Mouse (Mus musculus): Measurements from ENCODE around the gene Pea15a.
A peak's percentile ranks its signal among the peaks of the same experiment; 100 is the strongest.
"Not testable (repeated sequence)": the region's sequence is repeated elsewhere in the genome, so short reads cannot be mapped to it uniquely, and the experiment has no call there.

Pea15a gene

GRCm38 (mm10) chr1:172206141-172206917 is at the start of gene Pea15a:
Pea15a (minus strand) TSS chr1:172206804.
- peak; percentile 32 to 33 for DNase-seq (ENCODE audit: low spot score in 2 of 2)

GRCm38 (mm10) chr1:172247679-172248078 is 41.1 kb upstream of the Pea15a start:
- DNase-seq (ENCODE audit: low spot score in 2 of 2), result no peak

GRCm38 (mm10) chr1:172247216-172247615 is 40.6 kb upstream of the Pea15a start:
- no peak for DNase-seq (ENCODE audit: low spot score in 2 of 2)

GRCm38 (mm10) chr1:172244645-172245044 is 38.0 kb upstream of the Pea15a start:
- DNase-seq (ENCODE audit: low spot score in 2 of 2), result not testable (repeated sequence)

GRCm38 (mm10) chr1:172243547-172244205 is 37.1 kb upstream of the Pea15a start:
- no peak for DNase-seq (ENCODE audit: low spot score in 2 of 2)

- no peak for DNase-seq (ENCODE audit: low spot score in 2 of 2)
These were observed 35.8 kb upstream of the Pea15a start for GRCm38 (mm10) chr1:172242401-172242800.

- no peak for DNase-seq (ENCODE audit: low spot score in 2 of 2)
These were observed 34.5 kb upstream of the Pea15a start for GRCm38 (mm10) chr1:172240945-172241708.

- DNase-seq (ENCODE audit: low spot score in 2 of 2), result no peak
These were observed 22.6 kb upstream of the Pea15a start for GRCm38 (mm10) chr1:172229215-172229614.

GRCm38 (mm10) chr1:172228209-172228608 is 21.6 kb upstream of the Pea15a start:
- no peak for DNase-seq (ENCODE audit: low spot score in 2 of 2)

GRCm38 (mm10) chr1:172221297-172222063 is 14.9 kb upstream of the Pea15a start:
- DNase-seq (ENCODE audit: low spot score in 2 of 2), result no peak

- DNase-seq (ENCODE audit: low spot score in 2 of 2), result no peak
These were observed 13.8 kb upstream of the Pea15a start for GRCm38 (mm10) chr1:172220414-172220813.

- no peak for DNase-seq (ENCODE audit: low spot score in 2 of 2)
These were observed 13.1 kb upstream of the Pea15a start, which contains the start of gene Casq1 for GRCm38 (mm10) chr1:172219451-172220406. Casq1 (minus strand) TSS chr1:172219868.

GRCm38 (mm10) chr1:172218164-172218910 is 11.7 kb upstream of the Pea15a start:
- no peak for DNase-seq (ENCODE audit: low spot score in 2 of 2)

GRCm38 (mm10) chr1:172217148-172217547 is 10.5 kb upstream of the Pea15a start:
- DNase-seq (ENCODE audit: low spot score in 2 of 2), result peak; percentile 81 to 89

GRCm38 (mm10) chr1:172214748-172215147 is 8.1 kb upstream of the Pea15a start:
- no peak for DNase-seq (ENCODE audit: low spot score in 2 of 2)

GRCm38 (mm10) chr1:172213771-172214170 is 7.2 kb upstream of the Pea15a start:
- DNase-seq (ENCODE audit: low spot score in 2 of 2), result no peak

- no peak for DNase-seq (ENCODE audit: low spot score in 2 of 2)
These were observed 6.2 kb upstream of the Pea15a start for GRCm38 (mm10) chr1:172212776-172213175.

- no peak for DNase-seq (ENCODE audit: low spot score in 2 of 2)
These were observed 544 bp upstream of the Pea15a start for GRCm38 (mm10) chr1:172207111-172207584.

- no peak for DNase-seq (ENCODE audit: low spot score in 2 of 2)
These were observed 890 bp downstream of the Pea15a start for GRCm38 (mm10) chr1:172205741-172206087.

Data from spleen, postnatal 14 days (tissue).